Mouse (Mus musculus) neural tube, embryonic 11.5 days (tissue): ENCODE data around the gene A930009A15Rik. TPM values are rescaled to one million over a fixed set of nuclear protein-coding genes. Genes with fewer than 3 reads are reported as not detected.

Experiments
- ATAC-seq: fragments of 200-750 bp; cut with Nextera tagmentation; 2 replicates; pipeline ENCODE4 v1.8.0; 2017; ENCODE audit warnings: moderate number of reproducible peaks, mild to moderate bottlenecking, moderate TSS enrichment, moderate library complexity; ENCODE audit not compliant: insufficient read depth, low FRiP score, low TSS enrichment
- DNase-seq: peaks from one replicate; pipeline ENCODE4 v3.0.0-alpha.2; 2015; ENCODE audit warnings: low spot score
- H3K27ac ChIP-seq: fragments of 300-500 bp; sonication (generic); 2 replicates; pipeline ENCODE4 v1.5.1; 2014; ENCODE audit warnings: low read depth, mild to moderate bottlenecking, low read length
- H3K27me3 ChIP-seq: fragments of 300-500 bp; sonication (generic); 2 replicates; pipeline ENCODE4 v1.6.1; 2014; ENCODE audit warnings: mild to moderate bottlenecking, low read length, mixed read lengths; ENCODE audit not compliant: control insufficient read depth, insufficient read depth
- H3K36me3 ChIP-seq: fragments of 300-500 bp; sonication (generic); 2 replicates; pipeline ENCODE4 v1.6.1; 2014; ENCODE audit warnings: mild to moderate bottlenecking, low read length, moderate library complexity, mixed read lengths; ENCODE audit not compliant: control insufficient read depth, insufficient read depth
- H3K4me1 ChIP-seq: fragments of 300-500 bp; sonication (generic); 2 replicates; pipeline ENCODE4 v1.6.1; 2014; ENCODE audit warnings: low read length, mixed read lengths; ENCODE audit not compliant: control insufficient read depth, insufficient read depth
- H3K4me2 ChIP-seq: fragments of 300-500 bp; sonication (generic); 2 replicates; pipeline ENCODE4 v1.6.1; 2014; ENCODE audit warnings: low read depth, mild to moderate bottlenecking, moderate library complexity
- H3K4me3 ChIP-seq: fragments of 300-500 bp; sonication (generic); 2 replicates; pipeline ENCODE4 v1.5.1; 2014; ENCODE audit warnings: low read depth, low read length
- H3K9ac ChIP-seq: fragments of 300-500 bp; sonication (generic); 2 replicates; pipeline ENCODE4 v1.6.1; 2014; ENCODE audit warnings: mild to moderate bottlenecking, low read length
- H3K9me3 ChIP-seq: fragments of 300-500 bp; sonication (generic); 2 replicates; pipeline ENCODE4 v1.6.1; 2016; ENCODE audit warnings: low read length; ENCODE audit not compliant: control insufficient read depth
- WGBS: fragments of 180-500 bp; shearing (Covaris S2); extraction: QIAGEN DNeasy Blood & Tissue Kit; methylation state at CpG from one replicate; pipeline ENCODE4 v1.1.7; 2014; 5-methylcytosine and 5-hydroxymethylcytosine counted together
- polyA plus RNA-seq: library from polyadenylated mRNA; unstranded; fragments of >200 nt; fragmentation: Nextera tagmentation; extraction: Ambion mirVana; gene quantifications from 2 replicates; pipeline ENCODE4 v1.2.1, GENCODE M21; 2014

The A930009A15Rik gene
- polyA plus RNA-seq = 0.49 TPM in 1 of 2 replicates, not detected in the other

GRCm38 (mm10) chr10:115569712-115570491 is at the start of gene A930009A15Rik:
Gene A930009A15Rik (plus strand): TSS chr10:115569986.
- peak; percentile 11; the same call in 1 of the 2 replicates for ATAC-seq
- no peak within 1 kb of the TSS for H3K4me3 ChIP-seq
- 68% methylated on average over 15 of the region's 15 CpGs for WGBS
- peak within 1 kb of the TSS; percentile 44 for H3K27ac ChIP-seq
- H3K9me3 ChIP-seq = no peaks in the 10 kb centered on the region
- H3K27me3 ChIP-seq = no peaks in the 10 kb centered on the region
- H3K4me1 ChIP-seq = peaks cover 3% of the 10 kb centered on the region
- DNase-seq = no peak
- H3K4me2 ChIP-seq = no peak within 1 kb of the TSS
- no peak within 1 kb of the TSS for H3K9ac ChIP-seq
- H3K36me3 ChIP-seq = no peaks in the 10 kb centered on the region

- Histone ChIP-seq H3K27me3 (no peaks in the 10 kb centered on the region), H3K36me3 (no peaks in the 10 kb centered on the region), H3K9ac (no peak overlapping the region), H3K4me1 (peaks cover 9% of the 10 kb centered on the region; the same call in 1 of the 2 replicates), H3K27ac (no peak overlapping the region), H3K4me2 (peak overlapping the region; percentile 6; the same call in 1 of the 2 replicates), H3K4me3 (no peak overlapping the region), H3K9me3 (no peaks in the 10 kb centered on the region)
- WGBS = 34% methylated on average over 17 of the region's 17 CpGs
- DNase-seq (peak; percentile 39), ATAC-seq (peak; percentile 52; the same call in 1 of the 2 replicates)
These were observed 49.3 kb upstream of the A930009A15Rik start for GRCm38 (mm10) chr10:115520200-115521080.

DNA sequence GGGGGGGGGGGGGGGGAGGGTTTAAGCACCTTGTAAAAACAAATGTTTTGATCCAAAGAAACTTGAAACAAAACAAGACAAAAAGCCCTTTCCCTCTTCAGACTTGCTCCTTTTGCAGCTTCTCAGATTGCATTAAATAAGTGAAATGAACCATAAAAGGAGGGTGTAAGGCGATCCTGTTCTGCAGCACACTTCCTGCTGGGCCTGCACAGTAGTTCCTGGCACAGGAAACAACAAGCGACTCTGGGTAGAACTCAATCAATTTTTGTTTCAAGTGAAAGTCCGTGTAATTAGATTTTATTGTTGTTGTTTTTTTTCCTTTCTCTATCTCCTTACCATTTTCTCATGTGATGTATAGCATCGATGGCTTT is 48.7 kb upstream of the A930009A15Rik start:
- 13% methylated on average over 4 of the region's 4 CpGs for WGBS
- H3K27me3 ChIP-seq = no peaks in the 10 kb centered on the region
- H3K4me2 ChIP-seq = no peak overlapping the region; the same call in 1 of the 2 replicates

GRCm38 (mm10) chr10:115528892-115529291 is 40.9 kb upstream of the A930009A15Rik start:
- WGBS = 72% methylated on average over 4 of the region's 4 CpGs
- Histone ChIP-seq H3K4me2 (no peak overlapping the region), H3K27me3 (no peaks in the 10 kb centered on the region), H3K9ac (no peak overlapping the region), H3K27ac (no peak overlapping the region), H3K9me3 (no peaks in the 10 kb centered on the region), H3K4me3 (no peak overlapping the region), H3K36me3 (no peaks in the 10 kb centered on the region), H3K4me1 (no peaks in the 10 kb centered on the region)
- ATAC-seq (no peak), DNase-seq (no peak)

More for the DNA sequence above, 48.7 kb upstream of the A930009A15Rik start:
- ATAC-seq (peak; percentile 43; the same call in 1 of the 2 replicates), DNase-seq (peak; percentile 13)
- Histone ChIP-seq H3K27ac (no peak overlapping the region), H3K9me3 (no peaks in the 10 kb centered on the region), H3K9ac (no peak overlapping the region), H3K36me3 (no peaks in the 10 kb centered on the region), H3K4me3 (no peak overlapping the region), H3K4me1 (peaks cover 9% of the 10 kb centered on the region; the same call in 1 of the 2 replicates)

DNA sequence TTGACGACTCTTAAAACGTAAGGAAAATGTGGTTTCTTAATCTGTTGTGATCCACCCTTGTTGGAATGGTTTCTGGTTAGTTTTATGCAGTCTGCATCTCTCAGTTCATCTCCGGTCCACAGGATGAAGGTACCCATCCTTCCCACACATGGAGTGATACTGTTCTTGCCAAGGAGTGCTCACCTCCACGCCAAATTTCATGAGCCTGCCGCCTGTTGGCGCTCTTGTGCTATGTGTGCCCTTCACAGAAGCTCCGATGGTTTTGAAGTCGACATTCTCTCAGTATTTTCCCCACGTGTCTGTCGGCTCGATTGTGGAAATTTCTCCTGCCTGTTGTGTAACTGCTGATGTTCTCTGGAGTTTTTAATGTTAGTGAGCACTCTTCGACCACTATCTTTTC is 40.0 kb upstream of the A930009A15Rik start:
- ATAC-seq (no peak), DNase-seq (no peak)
- no peak overlapping the region for H3K4me2 ChIP-seq
- WGBS = 84% methylated on average over 12 of the region's 12 CpGs
- no peak overlapping the region for H3K27ac ChIP-seq
- no peak overlapping the region for H3K9ac ChIP-seq
- H3K4me1 ChIP-seq = no peaks in the 10 kb centered on the region
- H3K27me3 ChIP-seq = no peaks in the 10 kb centered on the region
- no peak overlapping the region for H3K4me3 ChIP-seq
- H3K36me3 ChIP-seq = no peaks in the 10 kb centered on the region
- H3K9me3 ChIP-seq = no peaks in the 10 kb centered on the region

- no peak overlapping the region for H3K4me2 ChIP-seq
- H3K4me3 ChIP-seq = no peak overlapping the region
- DNase-seq = no peak
- H3K9me3 ChIP-seq = no peaks in the 10 kb centered on the region
- H3K27me3 ChIP-seq = no peaks in the 10 kb centered on the region
- WGBS = 86% methylated on average over 2 of the region's 2 CpGs
- H3K36me3 ChIP-seq = no peaks in the 10 kb centered on the region
- ATAC-seq = no peak
- no peak overlapping the region for H3K9ac ChIP-seq
- no peak overlapping the region for H3K27ac ChIP-seq
- no peaks in the 10 kb centered on the region for H3K4me1 ChIP-seq
These were observed 39.0 kb upstream of the A930009A15Rik start for GRCm38 (mm10) chr10:115530746-115531145.

DNA sequence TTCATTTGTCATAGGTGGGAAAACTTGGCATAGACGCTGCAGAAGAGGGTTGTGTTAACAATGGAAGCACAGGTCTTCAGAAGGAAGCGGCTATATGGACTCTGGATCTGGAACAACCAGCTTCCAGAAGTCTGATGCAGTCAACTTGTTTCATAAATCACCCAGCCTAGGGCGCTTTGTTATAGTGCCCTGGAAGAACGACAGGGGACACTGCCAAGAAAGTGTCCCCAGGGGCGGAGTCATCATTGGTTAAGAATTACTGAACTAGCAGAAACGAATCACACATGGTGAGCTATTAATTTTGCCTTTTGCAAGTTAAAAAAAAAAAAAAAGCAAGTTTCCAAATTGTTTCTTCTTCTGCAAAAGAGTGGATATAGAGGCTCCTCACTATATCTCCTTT is 26.9 kb upstream of the A930009A15Rik start:
- H3K4me1 ChIP-seq = no peaks in the 10 kb centered on the region
- H3K27me3 ChIP-seq = no peaks in the 10 kb centered on the region
- DNase-seq (no peak), ATAC-seq (no peak)
- H3K9me3 ChIP-seq = no peaks in the 10 kb centered on the region
- 87% methylated on average over 6 of the region's 6 CpGs for WGBS
- H3K4me3 ChIP-seq = no peak overlapping the region
- no peak overlapping the region for H3K9ac ChIP-seq
- H3K4me2 ChIP-seq = no peak overlapping the region
- no peaks in the 10 kb centered on the region for H3K36me3 ChIP-seq
- no peak overlapping the region for H3K27ac ChIP-seq

GRCm38 (mm10) chr10:115550253-115550652 is 19.5 kb upstream of the A930009A15Rik start:
- Histone ChIP-seq H3K27ac (no peak overlapping the region), H3K9me3 (no peaks in the 10 kb centered on the region), H3K36me3 (no peaks in the 10 kb centered on the region), H3K9ac (no peak overlapping the region), H3K4me1 (no peaks in the 10 kb centered on the region), H3K27me3 (no peaks in the 10 kb centered on the region), H3K4me2 (no peak overlapping the region), H3K4me3 (no peak overlapping the region)
- WGBS = 83% methylated on average over 7 of the region's 7 CpGs
- DNase-seq (no peak), ATAC-seq (no peak)
